Mouse (Mus musculus) layer of hippocampus, postnatal 25 days (tissue): Measurements from ENCODE around the gene Habp2. TPM values are rescaled to one million over a fixed set of nuclear protein-coding genes. Genes with fewer than 3 reads are reported as not detected.

ENCODE experiments used
- DNase-seq, 2 experiments: peaks; one replicate each; pipeline ENCODE4 v3.0.0; 2022; ENCODE audit warnings: mixed read lengths in 2 of 2, low spot score in 1 of 2; ENCODE audit errors: extremely low spot score in 1 of 2
- total RNA-seq, 2 experiments: library from RNA; stranded (reverse); gene quantifications; 2 replicates each; pipeline ENCODE4 v1.2.3; 2021

Habp2 gene
- total RNA-seq = not detected

DNA sequence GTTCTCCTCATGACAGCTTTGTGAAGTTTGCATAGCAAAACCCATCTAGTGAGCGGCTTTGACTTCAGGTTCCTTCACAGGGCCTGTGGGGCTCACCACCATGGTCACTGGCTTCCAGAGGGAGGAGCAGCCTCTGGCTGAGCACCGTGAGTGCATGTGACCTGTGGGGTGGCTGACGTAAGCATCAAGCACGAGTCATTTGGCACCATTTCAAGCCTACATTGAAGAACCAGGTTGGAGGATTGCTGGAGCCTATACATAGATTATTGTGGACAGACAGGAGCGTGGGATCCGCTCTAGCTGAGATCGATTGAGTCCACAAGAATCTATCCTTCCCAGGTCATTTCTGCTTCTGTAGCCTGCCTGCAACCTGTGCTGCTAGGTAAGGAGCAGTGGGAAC is at the start of gene Habp2:
Habp2 (plus strand) TSS at position 272 of the 400 bp plus-strand sequence.
- no peak for DNase-seq

DNA sequence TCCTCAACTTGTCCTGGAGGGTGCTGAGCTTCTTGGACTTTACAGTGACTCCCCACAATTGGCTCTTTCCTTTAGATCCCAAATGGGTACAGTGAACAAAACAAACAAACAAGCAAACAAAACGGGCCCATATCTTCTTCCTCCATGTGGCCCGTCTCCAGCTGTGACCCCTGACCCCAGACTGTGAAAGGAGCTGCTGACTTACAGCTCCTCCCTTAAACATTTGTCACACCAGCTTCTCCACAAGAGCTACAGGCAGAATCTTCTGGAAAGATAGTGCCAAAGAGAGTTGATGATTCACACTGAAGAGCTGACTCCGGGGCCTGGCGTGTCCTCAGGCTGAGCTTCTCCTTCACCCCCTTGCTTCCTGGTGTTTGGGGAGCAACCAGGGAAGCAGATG is 48.4 kb upstream of the Habp2 start:
- no peak for DNase-seq

DNA sequence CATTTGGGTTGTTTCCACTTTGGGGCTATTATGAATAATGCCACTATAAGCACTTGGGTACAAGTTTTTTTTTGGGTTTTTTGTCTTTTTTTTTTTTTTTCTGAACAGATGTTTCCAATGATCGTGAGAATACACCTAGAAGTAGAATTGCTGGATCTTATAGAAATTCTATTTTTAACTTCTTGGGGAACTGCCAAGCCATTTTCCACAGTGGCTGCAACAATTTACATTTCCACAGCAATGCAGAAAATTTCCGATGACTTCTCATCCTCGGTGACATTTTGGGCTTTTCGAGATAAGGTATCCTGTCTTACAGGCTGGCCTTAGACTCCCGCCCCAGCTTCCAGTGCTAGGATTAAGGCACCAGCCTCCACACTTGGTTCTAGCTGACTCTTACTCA is 41.7 kb upstream of the Habp2 start:
- no peak for DNase-seq

DNA sequence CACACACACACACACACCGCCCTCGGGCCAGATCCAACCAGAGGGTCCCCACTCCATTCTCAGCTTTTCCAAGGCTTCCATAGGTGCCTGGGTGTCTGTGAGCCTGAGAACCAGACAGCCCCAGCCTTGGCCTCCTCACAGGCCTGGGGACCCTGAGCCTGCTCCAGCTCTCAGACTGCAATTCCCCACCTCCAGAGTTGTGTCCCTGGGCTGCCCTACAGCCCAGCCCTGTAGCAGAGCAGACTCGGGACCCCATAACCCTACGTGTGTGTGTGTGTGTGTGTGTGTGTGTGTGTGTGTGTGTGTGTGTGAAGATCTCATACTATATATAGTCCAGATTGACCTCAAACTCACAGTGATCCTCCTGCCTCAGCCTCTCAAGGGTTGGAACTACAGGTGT is 34.1 kb upstream of the Habp2 start:
- DNase-seq = no peak

DNA sequence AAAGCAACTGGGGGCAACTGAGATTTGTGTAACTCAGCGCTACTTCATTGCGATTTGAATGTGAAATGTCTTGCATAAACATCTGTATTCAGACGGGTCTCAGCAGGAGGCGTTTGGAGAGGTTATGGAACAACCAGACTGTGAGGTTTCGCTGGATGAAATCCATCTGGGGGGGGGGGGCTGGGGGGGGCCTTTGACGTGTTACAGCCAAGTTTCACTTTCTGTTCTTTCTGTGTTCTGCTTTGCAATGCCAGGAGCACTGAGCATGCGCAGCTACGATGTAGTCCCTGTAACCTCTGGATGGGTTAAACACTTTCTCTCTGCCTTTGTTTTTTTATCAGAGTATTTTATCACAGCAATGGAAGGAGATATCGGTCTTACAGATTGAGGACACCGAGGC is 33.7 kb upstream of the Habp2 start:
- DNase-seq = no peak

DNA sequence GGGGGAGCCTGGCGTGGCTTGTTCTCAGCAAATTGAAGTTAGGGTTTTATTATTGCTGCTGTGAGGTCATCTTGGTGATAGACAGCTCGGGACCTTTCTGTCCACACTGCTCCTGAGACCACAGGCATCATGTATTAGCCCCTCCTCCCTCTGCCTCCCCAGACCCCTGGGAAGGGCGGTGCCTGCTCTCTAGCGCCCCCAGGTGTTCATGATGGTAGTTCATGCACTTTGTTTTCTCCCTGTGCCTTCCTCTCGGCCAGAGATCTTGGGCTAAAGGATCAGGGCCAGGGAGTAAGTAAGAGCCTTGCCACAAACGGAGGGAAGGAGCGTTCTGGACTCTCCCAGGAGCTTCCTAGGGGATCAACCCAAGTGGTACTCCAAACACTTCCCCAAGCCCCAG is 32.2 kb upstream of the Habp2 start:
- peak in 1 of 2 experiments; percentile 12 for DNase-seq

DNA sequence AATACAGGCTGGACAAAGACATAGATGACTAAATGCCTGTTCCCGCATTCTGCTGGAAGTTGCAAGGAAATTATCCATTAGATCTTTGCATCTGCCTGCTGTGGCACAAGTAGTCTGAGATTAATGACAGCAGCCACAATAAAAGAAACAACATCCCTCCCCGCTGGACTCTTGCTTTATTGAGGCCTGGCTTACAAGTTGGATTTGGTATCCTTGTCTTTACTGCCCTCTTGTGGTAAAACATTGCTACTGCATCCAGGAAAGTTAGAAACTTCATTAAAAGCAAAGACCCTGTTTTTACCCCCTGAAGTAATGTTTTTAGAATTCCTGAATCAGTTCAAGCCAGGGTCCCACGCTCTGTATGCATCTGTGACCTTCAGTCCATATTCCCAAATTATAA is 31.4 kb upstream of the Habp2 start:
- DNase-seq = peak in 1 of 2 experiments; percentile 9

DNA sequence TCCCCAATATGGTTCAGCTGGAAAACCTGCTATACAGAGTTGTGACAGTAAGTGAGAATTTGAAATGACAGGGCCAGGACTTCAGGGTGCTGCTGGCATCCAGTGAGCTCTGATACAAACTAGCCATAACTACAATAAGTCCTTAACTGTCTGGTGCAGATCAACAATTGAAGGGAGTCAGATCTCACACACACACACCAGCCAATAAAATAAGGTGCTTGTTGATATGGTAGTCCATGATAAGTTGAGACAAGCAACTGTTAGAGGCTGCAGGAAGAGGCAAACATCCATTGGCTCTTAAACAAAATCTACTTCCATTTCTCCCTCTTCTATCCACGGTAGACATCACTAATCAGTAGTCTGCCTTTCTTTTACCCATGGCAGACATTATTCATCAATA is 30.7 kb upstream of the Habp2 start:
- no peak for DNase-seq

DNA sequence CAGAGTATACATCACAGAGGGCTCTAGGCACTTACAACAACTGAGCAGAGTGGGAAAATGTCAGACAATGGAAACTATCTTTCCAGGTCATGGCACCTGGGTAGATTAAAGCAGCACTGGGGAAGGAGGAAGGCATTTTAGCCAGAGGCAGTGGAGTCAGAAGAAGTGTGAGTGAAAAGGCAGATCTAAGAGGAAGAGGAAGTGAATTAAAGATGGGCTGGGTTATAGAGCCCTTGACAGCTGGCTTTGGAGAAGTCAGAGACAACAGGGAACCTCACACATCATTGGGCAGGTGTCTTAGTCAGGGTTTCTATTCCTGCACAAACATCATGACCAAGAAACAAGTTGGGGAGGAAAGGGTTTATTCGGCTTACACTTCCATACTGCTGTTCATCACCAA is 30.2 kb upstream of the Habp2 start:
- DNase-seq = no peak

DNA sequence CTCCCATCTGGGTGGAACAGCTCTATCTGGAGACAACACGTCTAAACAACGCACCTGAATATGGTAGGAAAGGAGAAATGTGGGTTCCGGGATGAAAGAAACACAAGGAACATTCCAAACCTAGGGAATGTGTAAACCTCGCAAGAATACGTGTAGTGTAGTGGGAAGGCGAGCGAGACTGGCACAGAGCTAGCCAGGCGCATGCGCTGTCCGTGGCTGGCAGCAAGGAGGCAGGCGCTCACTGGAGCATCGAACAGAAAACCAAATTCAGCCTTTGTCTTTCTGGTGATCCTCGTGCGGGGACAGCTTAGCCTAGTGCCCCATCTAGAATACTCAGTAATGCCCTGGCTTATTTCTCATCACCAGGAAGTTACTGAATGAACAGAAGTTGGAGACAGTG is 23.2 kb upstream of the Habp2 start:
- no peak for DNase-seq

DNA sequence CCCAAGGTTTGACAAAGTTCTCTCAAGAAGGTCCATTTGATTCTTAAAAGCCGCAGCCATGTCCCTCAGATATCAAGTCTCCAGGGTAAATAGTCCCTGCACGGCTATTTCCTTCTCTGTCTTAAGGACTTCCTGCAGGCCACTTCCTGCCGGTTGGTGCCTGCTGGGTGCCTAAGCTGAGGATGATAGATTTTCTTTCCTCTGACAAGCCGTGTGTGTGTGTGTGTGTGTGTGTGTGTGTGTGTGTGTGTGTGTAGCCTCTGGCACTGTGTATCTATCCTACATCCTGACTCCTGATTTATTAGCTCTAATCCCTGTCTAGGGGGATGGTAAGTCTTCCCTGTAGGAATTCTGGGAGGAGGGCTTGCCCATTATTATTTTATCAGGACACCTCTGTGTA is 22.8 kb upstream of the Habp2 start:
- no peak for DNase-seq

DNA sequence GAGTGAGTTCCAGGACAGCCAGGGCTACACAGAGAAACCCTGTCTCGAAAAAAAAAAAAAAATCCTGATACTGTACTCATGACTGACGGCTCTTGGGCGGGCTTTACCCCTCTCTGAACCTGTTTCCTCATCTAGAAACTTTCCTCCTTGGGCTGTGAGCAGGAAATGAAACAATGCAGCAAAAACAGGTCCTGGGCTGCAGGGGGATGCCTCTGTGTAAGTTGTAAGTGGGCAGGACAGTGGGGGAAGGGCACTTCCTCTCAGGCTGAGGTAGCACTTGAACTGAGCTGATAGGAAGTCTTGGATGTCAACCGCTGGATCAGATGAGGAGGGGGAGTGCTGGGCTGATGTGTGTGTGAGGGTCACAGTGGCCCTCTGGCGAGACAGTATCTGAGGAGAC is 21.8 kb upstream of the Habp2 start:
- DNase-seq = no peak

DNA sequence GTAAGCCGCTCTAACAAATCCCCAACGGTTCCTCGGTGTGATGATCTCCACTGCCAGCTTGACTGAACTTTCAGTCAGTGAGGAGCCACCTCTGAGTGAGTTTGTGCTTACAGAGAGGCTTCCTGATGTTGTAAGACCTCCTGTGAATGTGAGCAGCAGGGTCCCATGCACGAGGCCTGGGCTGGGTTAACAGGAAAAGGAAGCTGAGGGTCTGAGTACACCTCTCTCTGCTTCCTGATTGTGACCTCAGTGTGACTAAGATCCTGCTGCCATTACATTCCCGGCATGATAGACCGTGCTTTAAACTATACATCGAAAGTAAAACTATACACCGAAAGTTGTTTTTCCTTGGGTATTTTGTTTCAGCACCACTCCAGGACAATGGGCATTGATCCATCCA is 14.9 kb upstream of the Habp2 start:
- no peak for DNase-seq

DNA sequence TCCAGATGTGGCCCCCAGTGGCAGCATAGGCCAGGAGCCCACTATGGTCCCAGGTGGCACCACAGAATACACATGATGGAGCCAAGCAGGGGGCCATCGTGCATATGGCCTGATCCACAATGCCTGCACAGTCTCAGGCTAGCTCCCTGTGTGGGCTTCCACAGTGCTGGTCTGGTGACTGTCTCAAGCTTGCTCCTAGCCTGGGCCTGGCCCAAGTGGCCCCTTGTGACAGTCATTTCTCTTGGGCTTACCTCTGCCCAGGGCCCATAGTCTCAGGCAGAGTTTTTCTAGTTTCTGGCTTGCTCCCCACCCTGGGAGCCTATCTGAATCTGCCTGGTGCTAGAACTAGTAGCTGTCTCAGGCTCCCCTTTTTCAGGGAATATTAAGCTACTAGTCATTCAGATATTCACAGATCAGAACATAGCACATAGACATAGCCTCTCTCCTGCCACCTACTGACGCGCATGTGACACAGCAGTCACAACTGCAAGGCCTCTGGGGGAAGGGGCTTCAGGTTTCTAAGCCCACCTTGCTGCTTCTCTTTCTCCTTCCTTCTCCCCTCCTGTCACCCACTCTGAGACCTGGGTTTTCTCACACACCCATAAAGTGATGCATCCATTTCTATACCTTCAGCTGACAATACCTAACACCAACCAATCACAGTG is 9.7 kb upstream of the Habp2 start:
- no peak for DNase-seq

DNA sequence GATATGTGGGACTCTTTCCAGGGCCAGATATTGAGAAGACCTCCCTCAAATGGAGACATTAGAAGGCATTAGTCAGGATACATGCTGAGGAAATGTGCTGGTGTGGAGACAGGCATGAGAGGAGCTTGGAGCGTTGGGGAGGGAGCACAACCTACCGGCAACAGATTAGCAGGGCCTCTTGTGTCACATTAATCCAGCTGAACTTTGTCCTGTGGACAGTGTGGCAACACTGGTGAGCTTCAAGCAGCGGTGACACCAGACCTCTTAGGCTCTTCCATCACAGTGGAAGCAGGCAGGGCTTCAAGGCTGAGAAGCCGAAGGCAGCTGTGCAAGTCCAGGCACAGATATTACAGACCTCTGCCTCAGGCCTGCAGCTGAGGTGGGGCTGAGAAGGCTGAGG is 9.0 kb upstream of the Habp2 start:
- no peak for DNase-seq

DNA sequence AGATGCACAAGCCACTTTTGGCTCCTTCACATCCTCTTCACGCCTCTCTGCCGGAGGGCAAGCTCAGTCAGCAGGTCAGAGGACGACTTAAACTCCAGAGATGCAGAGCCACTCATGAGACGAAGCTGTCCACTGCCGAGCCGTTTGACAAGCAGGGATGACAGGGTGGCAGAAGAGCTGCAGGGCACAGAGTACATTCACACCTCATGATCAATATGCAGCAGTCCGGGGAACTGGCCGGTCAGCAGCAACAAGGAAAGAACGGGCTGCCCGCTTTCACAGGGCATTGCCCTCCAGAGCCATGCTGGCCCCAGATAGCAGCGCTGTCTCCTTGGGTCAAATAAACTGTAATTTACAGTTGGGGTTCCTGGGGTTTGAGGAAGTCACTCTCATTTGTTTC is 8.6 kb upstream of the Habp2 start:
- no peak for DNase-seq

DNA sequence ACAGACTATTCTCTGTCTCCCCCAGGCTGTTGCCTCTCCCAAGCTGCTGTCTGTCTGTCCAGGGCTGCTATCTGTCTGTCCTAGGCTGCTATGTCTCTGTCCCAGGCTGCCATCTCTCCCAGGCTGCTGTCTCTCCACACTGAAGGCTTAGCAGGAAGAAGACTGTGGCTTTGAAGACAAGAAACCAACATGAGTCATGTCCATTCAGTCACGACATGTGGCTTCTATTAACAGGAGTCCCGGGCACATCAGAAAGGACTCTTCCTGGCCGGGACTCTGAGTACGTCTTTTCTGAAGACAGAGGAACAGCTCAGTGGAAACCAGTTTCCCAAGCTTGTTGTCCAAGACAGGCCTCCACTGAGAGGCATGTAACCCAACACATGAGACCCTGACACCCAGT is 1.7 kb upstream of the Habp2 start:
- DNase-seq = no peak

DNA sequence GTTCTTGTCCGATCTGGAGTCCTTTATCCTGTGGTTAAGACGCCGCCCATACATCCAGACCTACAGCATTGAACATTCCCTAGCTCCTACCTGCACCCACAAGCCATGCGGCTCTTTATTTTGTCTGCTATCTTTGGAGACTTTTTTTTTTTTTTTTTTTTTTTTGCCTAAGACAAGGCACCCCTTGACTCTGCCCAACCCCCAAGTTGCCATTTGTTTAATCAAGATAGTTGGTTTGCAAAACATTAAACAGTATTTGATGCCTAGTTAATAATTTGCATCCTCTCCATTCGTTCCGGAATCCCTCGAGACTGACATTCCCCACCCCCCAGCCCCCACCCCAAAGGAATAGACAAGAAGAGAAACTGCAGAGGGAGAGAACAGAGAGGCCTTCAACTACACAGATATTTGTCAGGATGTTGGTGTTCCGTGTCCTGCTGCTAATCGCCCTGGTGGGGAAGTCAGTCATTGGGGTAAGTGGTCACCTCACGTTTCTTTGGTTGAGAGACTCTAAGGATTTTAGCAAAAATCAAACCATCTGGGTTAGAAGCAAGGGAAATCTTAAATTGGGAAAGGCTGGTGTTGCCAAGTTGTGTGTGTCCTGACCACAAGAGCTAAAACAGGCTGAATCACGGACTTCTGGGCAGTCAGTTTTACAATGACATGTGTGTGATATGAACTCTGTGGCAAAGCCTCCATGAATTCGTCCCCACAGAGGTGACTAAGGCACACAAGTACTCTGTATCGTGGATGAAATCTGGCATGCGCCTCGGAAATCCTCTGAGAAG is 837 bp downstream of the Habp2 start:
- DNase-seq = no peak

DNA sequence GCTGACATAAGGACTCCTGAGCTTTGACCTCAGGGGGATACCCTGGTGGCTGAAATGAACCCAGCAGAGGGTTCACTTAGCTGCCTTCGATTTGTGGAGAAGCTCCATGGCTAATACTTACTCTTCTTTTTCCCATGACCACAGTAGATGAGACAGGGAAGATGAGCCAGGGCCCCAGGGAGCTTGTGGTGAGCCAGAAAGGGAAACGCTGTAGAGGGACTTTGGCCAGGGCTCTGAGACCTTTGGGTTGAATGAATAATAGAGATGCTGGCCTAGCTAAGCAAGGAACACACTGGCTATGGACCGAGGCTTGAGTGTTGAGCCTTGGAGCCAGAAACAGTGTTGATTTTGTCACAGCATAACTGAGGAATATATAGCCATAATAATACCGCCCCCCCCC is 1.5 kb downstream of the Habp2 start:
- no peak for DNase-seq

DNA sequence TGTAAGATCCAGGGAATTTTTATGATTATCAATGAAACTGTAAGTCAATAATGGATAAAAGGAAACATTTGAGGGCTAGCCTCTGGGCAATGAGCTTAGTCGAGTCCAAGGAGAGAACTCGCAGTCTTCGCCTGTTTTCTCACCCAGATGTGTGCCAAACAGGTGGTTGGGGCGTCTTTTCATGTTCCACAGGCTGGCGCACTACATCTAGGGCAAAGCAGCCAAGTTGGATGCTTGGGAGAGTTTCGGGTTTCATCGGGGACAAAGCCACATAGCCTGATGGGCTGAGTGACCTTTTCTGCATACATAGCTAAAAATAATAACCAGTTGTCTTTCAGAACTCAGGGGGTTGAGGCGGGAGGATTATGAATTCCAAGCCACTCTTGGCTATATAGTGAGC is 2.7 kb downstream of the Habp2 start:
- no peak for DNase-seq

DNA sequence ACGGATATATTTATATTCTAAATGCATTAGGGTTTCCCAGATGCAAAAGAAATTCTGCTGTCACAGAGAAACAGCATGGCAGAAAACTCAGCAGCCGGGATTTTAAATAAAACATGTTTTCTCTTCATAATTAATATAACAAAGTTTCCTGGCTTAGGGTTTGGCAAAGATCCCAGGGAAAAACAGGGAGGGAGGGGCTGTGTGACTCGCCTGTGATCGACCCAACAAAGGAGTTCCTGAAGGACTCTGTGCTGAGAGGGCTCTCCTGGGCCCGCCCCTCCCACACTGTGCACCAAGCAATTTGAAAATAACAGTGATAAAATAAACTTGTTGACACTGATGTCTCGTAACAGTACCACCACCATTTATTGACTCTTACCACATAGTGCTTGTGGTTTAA is 5.0 kb downstream of the Habp2 start:
- DNase-seq = peak in 1 of 2 experiments; percentile 5

DNA sequence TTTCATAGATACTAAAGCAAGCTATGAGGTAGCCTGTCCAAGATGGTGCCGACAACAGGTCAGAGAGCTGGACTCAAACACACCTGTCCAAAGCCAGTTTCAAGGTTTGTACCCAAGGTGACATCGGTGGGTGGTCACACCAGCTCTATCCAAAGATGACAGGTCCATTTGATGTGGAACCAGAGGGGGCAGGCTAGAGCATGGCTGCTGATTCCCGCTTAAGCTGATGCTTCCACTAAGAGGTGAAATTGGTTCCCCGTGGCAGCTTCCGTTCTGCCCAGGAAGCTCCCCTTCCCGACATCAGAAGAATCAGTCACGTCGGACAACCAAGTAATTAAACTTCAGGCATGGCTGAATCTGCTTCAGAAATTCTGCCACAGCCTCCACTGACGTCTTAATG is 5.4 kb downstream of the Habp2 start:
- no peak for DNase-seq
